Mouse (Mus musculus): ENCODE data around the gene Eif2b1. TPM values are rescaled to one million over a fixed set of nuclear protein-coding genes. Genes with fewer than 3 reads are reported as not detected.

The Eif2b1 gene
- polyA plus RNA-seq, 1 experiment from 2014 or later = 57.6 TPM

DNA sequence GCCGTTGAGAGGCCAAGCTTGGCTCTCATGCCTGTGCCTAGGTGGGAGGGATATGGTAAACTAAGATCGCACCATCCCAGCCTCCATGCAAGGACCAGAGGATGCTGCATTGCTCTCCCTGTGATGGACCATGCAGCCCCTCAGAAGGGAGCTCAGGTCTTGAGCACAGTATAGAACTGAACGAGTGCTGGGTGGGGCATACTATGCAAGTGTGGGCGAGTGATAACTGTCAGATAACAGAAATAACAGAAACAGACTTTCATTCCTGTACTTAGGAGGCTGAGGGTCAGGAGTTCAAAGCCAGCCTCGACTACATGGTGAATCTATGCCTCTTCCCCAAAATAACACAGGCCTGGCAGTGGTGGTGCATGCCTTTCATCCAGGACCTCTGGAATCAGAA, 43.9 kb downstream of the Eif2b1 start:
- Histone ChIP-seq H3K27ac (replicated peaks in 1 of 2; ENCODE audit: control insufficient read depth in 1 of 2, insufficient read depth in 1 of 2, low read depth in 2 of 2, low read length in 2 of 2) (no peak overlapping the region), H3K27me3 (ENCODE audit: control insufficient read depth, insufficient read depth, low read length) (no peaks in the 10 kb centered on the region), H3K4me2 (ENCODE audit: low read length) (no peak overlapping the region), H3K4me3 (ENCODE audit: control insufficient read depth in 1 of 2, insufficient read depth in 1 of 2, low read depth in 1 of 2, low read length in 2 of 2) (no peak overlapping the region), H3K9me3 (ENCODE audit: control insufficient read depth, low read length) (no peaks in the 10 kb centered on the region), H3K4me1 (ENCODE audit: control insufficient read depth in 2 of 2, insufficient read depth in 2 of 2, low read length in 2 of 2) (peaks cover 13 to 21% of the 10 kb centered on the region in 2 experiments), H3K9ac (ENCODE audit: low read length) (no peak overlapping the region), H3K36me3 (ENCODE audit: control insufficient read depth, insufficient read depth, low read length) (no peaks in the 10 kb centered on the region)
- 40% methylated on average over 5 of the region's 5 CpGs for WGBS
- no peak for ATAC-seq (ENCODE audit: insufficient number of reproducible peaks, insufficient read depth, low FRiP score, low read depth)

- 41% methylated on average over 7 of the region's 7 CpGs for WGBS
- ATAC-seq (ENCODE audit: insufficient number of reproducible peaks, insufficient read depth, low FRiP score, low read depth) = peak; percentile 24; the same call in 1 of the 2 replicates
- Histone ChIP-seq H3K4me1 (ENCODE audit: control insufficient read depth in 2 of 2, insufficient read depth in 2 of 2, low read length in 2 of 2) (peaks cover 28 to 42% of the 10 kb centered on the region in 2 experiments), H3K36me3 (ENCODE audit: control insufficient read depth, insufficient read depth, low read length) (no peaks in the 10 kb centered on the region), H3K27me3 (ENCODE audit: control insufficient read depth, insufficient read depth, low read length) (no peaks in the 10 kb centered on the region), H3K4me2 (ENCODE audit: low read length) (no peak overlapping the region), H3K4me3 (ENCODE audit: control insufficient read depth in 1 of 2, insufficient read depth in 1 of 2, low read depth in 1 of 2, low read length in 2 of 2) (no peak overlapping the region), H3K9me3 (ENCODE audit: control insufficient read depth, low read length) (no peaks in the 10 kb centered on the region), H3K27ac (replicated peaks in 1 of 2; ENCODE audit: control insufficient read depth in 1 of 2, insufficient read depth in 1 of 2, low read depth in 2 of 2, low read length in 2 of 2) (peak overlapping the region in 1 of 2 experiments; percentile 89; a peak in 2 of 4 replicates), H3K9ac (ENCODE audit: low read length) (no peak overlapping the region)
Measured at GRCm38 (mm10) chr5:124532451-124532850, 46.5 kb downstream of the Eif2b1 start.

GRCm38 (mm10) chr5:124531583-124531930, 47.4 kb downstream of the Eif2b1 start:
- ATAC-seq (ENCODE audit: insufficient number of reproducible peaks, insufficient read depth, low FRiP score, low read depth) = 0 out of 2 replicates have a peak, but pooled peaks have one; percentile 7
- whole genome bisulfite sequencing = 13% methylated on average over 14 of the region's 14 CpGs
- H3K27ac ChIP-seq (replicated peaks in 1 of 2; ENCODE audit: control insufficient read depth in 1 of 2, insufficient read depth in 1 of 2, low read depth in 2 of 2, low read length in 2 of 2) = peak overlapping the region; percentile 77 to 89
- peak overlapping the region; percentile 88 for H3K9ac ChIP-seq (ENCODE audit: low read length)
- H3K4me1 ChIP-seq (ENCODE audit: control insufficient read depth in 2 of 2, insufficient read depth in 2 of 2, low read length in 2 of 2) = peaks cover 24 to 34% of the 10 kb centered on the region in 2 experiments
- 0 out of 2 replicates have a peak, but pooled peaks cover 2% of the 10 kb centered on the region for H3K36me3 ChIP-seq (ENCODE audit: control insufficient read depth, insufficient read depth, low read length)
- peak overlapping the region; percentile 93 for H3K4me2 ChIP-seq (ENCODE audit: low read length)
- H3K9me3 ChIP-seq (ENCODE audit: control insufficient read depth, low read length) = no peaks in the 10 kb centered on the region
- no peaks in the 10 kb centered on the region for H3K27me3 ChIP-seq (ENCODE audit: control insufficient read depth, insufficient read depth, low read length)
- H3K4me3 ChIP-seq (ENCODE audit: control insufficient read depth in 1 of 2, insufficient read depth in 1 of 2, low read depth in 1 of 2, low read length in 2 of 2) = peak overlapping the region; percentile 72 to 85

- peaks cover 24 to 33% of the 10 kb centered on the region in 2 experiments for H3K4me1 ChIP-seq (ENCODE audit: control insufficient read depth in 2 of 2, insufficient read depth in 2 of 2, low read length in 2 of 2)
- H3K4me2 ChIP-seq (ENCODE audit: low read length) = peak within 1 kb of the TSS; percentile 93
- WGBS = under 1% methylated on average over 85 of the region's 96 CpGs
- ATAC-seq (ENCODE audit: insufficient number of reproducible peaks, insufficient read depth, low FRiP score, low read depth) = peak; percentile 84
- H3K9ac ChIP-seq (ENCODE audit: low read length) = peak within 1 kb of the TSS; percentile 88
- peak within 1 kb of the TSS; percentile 77 to 89 for H3K27ac ChIP-seq (replicated peaks in 1 of 2; ENCODE audit: control insufficient read depth in 1 of 2, insufficient read depth in 1 of 2, low read depth in 2 of 2, low read length in 2 of 2)
- H3K9me3 ChIP-seq (ENCODE audit: control insufficient read depth, low read length) = no peaks in the 10 kb centered on the region
- peak within 1 kb of the TSS; percentile 72 to 85 for H3K4me3 ChIP-seq (ENCODE audit: control insufficient read depth in 1 of 2, insufficient read depth in 1 of 2, low read depth in 1 of 2, low read length in 2 of 2)
- no peaks in the 10 kb centered on the region for H3K27me3 ChIP-seq (ENCODE audit: control insufficient read depth, insufficient read depth, low read length)
- H3K36me3 ChIP-seq (ENCODE audit: control insufficient read depth, insufficient read depth, low read length) = peaks cover 8% of the 10 kb centered on the region; the same call in 1 of the 2 replicates
Measured at GRCm38 (mm10) chr5:124530655-124531582, 48.0 kb downstream of the Eif2b1 start, which contains the start of gene Rilpl1. TSS of gene Rilpl1 (minus strand) at chr5:124531391.

- Histone ChIP-seq H3K4me3 (ENCODE audit: control insufficient read depth in 1 of 2, insufficient read depth in 1 of 2, low read depth in 1 of 2, low read length in 2 of 2) (peak overlapping the region; percentile 72 to 85), H3K36me3 (ENCODE audit: control insufficient read depth, insufficient read depth, low read length) (peaks cover 9% of the 10 kb centered on the region; the same call in 1 of the 2 replicates), H3K9me3 (ENCODE audit: control insufficient read depth, low read length) (no peaks in the 10 kb centered on the region), H3K27ac (replicated peaks in 1 of 2; ENCODE audit: control insufficient read depth in 1 of 2, insufficient read depth in 1 of 2, low read depth in 2 of 2, low read length in 2 of 2) (peak overlapping the region; percentile 39 to 89), H3K9ac (ENCODE audit: low read length) (peak overlapping the region; percentile 88), H3K4me1 (ENCODE audit: control insufficient read depth in 2 of 2, insufficient read depth in 2 of 2, low read length in 2 of 2) (peaks cover 24 to 33% of the 10 kb centered on the region in 2 experiments), H3K27me3 (ENCODE audit: control insufficient read depth, insufficient read depth, low read length) (no peaks in the 10 kb centered on the region), H3K4me2 (ENCODE audit: low read length) (peak overlapping the region; percentile 93)
- no peak for ATAC-seq (ENCODE audit: insufficient number of reproducible peaks, insufficient read depth, low FRiP score, low read depth)
- 50% methylated on average over 8 of the region's 8 CpGs for WGBS
Measured at GRCm38 (mm10) chr5:124529697-124530096, 49.2 kb downstream of the Eif2b1 start.

- H3K9ac ChIP-seq (ENCODE audit: low read length) = peak overlapping the region; percentile 88
- no peak for ATAC-seq (ENCODE audit: insufficient number of reproducible peaks, insufficient read depth, low FRiP score, low read depth)
- WGBS = 17% methylated on average over 8 of the region's 8 CpGs
Measured at GRCm38 (mm10) chr5:124529191-124529651, 49.7 kb downstream of the Eif2b1 start.

GRCm38 (mm10) chr5:124528791-124529190, 50.1 kb downstream of the Eif2b1 start:
- Histone ChIP-seq H3K9me3 (ENCODE audit: control insufficient read depth, low read length) (no peaks in the 10 kb centered on the region), H3K4me2 (ENCODE audit: low read length) (peak overlapping the region; percentile 93), H3K27me3 (ENCODE audit: control insufficient read depth, insufficient read depth, low read length) (no peaks in the 10 kb centered on the region), H3K9ac (ENCODE audit: low read length) (peak overlapping the region; percentile 88), H3K36me3 (ENCODE audit: control insufficient read depth, insufficient read depth, low read length) (peaks cover 9% of the 10 kb centered on the region; the same call in 1 of the 2 replicates), H3K4me1 (ENCODE audit: control insufficient read depth in 2 of 2, insufficient read depth in 2 of 2, low read length in 2 of 2) (peaks cover 24 to 33% of the 10 kb centered on the region in 2 experiments), H3K4me3 (ENCODE audit: control insufficient read depth in 1 of 2, insufficient read depth in 1 of 2, low read depth in 1 of 2, low read length in 2 of 2) (peak overlapping the region; percentile 72 to 85), H3K27ac (replicated peaks in 1 of 2; ENCODE audit: control insufficient read depth in 1 of 2, insufficient read depth in 1 of 2, low read depth in 2 of 2, low read length in 2 of 2) (peak overlapping the region; percentile 18 to 89; a peak in 3 of 4 replicates)
- no peak for ATAC-seq (ENCODE audit: insufficient number of reproducible peaks, insufficient read depth, low FRiP score, low read depth)
- WGBS = 28% methylated on average over 9 of the region's 9 CpGs

More at GRCm38 (mm10) chr5:124529191-124529651, 49.7 kb downstream of the Eif2b1 start:
- H3K27ac ChIP-seq (replicated peaks in 1 of 2; ENCODE audit: control insufficient read depth in 1 of 2, insufficient read depth in 1 of 2, low read depth in 2 of 2, low read length in 2 of 2) = peak overlapping the region; percentile 39 to 89
- peak overlapping the region; percentile 93 for H3K4me2 ChIP-seq (ENCODE audit: low read length)
- peaks cover 24 to 33% of the 10 kb centered on the region in 2 experiments for H3K4me1 ChIP-seq (ENCODE audit: control insufficient read depth in 2 of 2, insufficient read depth in 2 of 2, low read length in 2 of 2)
- no peaks in the 10 kb centered on the region for H3K9me3 ChIP-seq (ENCODE audit: control insufficient read depth, low read length)
- no peaks in the 10 kb centered on the region for H3K27me3 ChIP-seq (ENCODE audit: control insufficient read depth, insufficient read depth, low read length)
- peaks cover 9% of the 10 kb centered on the region; the same call in 1 of the 2 replicates for H3K36me3 ChIP-seq (ENCODE audit: control insufficient read depth, insufficient read depth, low read length)
- H3K4me3 ChIP-seq (ENCODE audit: control insufficient read depth in 1 of 2, insufficient read depth in 1 of 2, low read depth in 1 of 2, low read length in 2 of 2) = peak overlapping the region; percentile 72 to 85
